Mouse (Mus musculus): ENCODE measurements at regions not wholly inside any gene's neighbourhood (a gene's known extent, or its start where the extent isn't known, plus 50 kb on each side); places are given as distances from the start of the nearest gene placed in this dataset.

- ATAC-seq (replicated peaks; ENCODE audit: low read depth, poor library complexity, severe bottlenecking) = peak; percentile 77
Observed at GRCm38 (mm10) chr13:73405720-73406629, 61.0 kb upstream of the Lpcat1 start.

DNA sequence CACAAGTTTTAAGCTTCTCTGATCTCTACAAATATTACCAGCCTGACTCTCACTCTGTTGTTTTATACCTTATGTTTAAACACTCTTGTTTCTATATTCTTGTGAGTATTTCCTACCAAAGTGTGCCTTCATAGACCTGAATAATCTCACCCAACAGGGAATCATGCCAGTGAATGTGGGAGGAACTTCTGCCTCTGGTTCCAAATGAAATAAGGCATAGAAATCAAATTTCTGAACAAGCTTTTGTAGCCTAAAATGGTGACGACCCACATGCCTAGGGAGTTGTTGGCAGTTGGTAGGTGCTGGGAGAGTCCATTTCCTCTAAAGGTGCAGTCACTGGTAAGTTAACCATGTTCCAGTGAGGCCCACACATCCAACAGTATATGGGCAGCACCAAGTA is 66.1 kb upstream of the Lpcat1 start:
- no peak for ATAC-seq (replicated peaks; ENCODE audit: low read depth, poor library complexity, severe bottlenecking)

DNA sequence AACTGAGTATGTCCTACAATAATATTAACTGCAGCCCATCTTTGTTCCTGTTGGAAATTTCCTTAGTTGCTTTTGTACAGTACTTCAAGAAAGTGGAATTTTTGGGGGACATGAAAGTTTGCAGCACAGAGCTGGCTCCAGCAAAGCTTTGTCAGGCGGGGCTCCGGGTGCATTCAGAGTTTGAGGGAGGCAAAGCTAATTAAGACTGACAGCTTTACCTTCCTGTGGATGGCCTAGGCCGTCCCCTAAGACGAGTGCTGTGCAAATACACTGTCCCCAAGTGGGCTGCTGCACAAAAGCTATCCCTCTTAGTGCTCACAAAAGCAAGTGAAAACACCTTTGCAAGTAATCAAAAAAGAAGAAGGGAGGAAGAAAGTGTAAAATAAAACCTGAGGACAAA is 68.7 kb upstream of the Ndufs6 start:
- ATAC-seq (replicated peaks; ENCODE audit: low read depth, poor library complexity, severe bottlenecking) = no peak

GRCm38 (mm10) chr13:73395856-73396255 is 67.5 kb upstream of the Ndufs6 start:
- ATAC-seq (replicated peaks; ENCODE audit: low read depth, poor library complexity, severe bottlenecking) = no peak

DNA sequence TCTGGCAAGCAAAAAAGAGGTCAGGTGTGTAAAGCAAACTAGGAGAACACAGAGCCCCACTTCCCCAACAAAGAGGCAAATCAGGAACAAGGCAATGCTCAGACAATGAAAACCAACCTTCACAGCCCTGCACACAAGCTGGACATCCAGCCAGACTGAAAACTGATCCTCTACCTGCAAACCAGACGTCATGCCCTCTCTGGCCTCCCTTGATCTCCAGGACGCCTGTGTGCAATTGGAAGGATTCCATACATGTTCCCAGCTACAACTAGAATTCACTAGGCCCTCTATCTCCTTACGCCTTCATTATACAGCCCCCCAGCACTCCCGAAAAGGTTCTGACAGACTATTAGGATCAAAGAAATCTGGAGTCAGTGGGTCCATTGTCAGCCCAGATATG is 60.7 kb upstream of the Ndufs6 start:
- no peak for ATAC-seq (replicated peaks; ENCODE audit: low read depth, poor library complexity, severe bottlenecking)

- ATAC-seq (replicated peaks; ENCODE audit: low read depth, poor library complexity, severe bottlenecking) = peak; percentile 60; the same call in 1 of the 2 replicates
Observed at GRCm38 (mm10) chr13:73383585-73383984, 55.2 kb upstream of the Ndufs6 start.

Measured in common myeloid progenitor, adult 5-6 weeks (primary cell).